18 mouse cellular contexts compared by ENCODE assay signal in genomic region chr8:106592458-106592857, GRCm38 (mm10).
"Had no signal": no experiment of that assay in that cellular context is flagged by ENCODE, and none has a peak within 500 bp of the region (broad histone marks: within the 10 kb centered on the region; RNA-seq: fewer than 3 reads in every experiment).

No protein-coding gene starts in this region.

- H3K27me3 ChIP-seq: liver, embryonic 15.5 days; midbrain, embryonic 12.5 days; neural tube, embryonic 13.5 days; neural tube, embryonic 15.5 days; stomach, embryonic 15.5 days had no signal

- H3K4me3 ChIP-seq: liver, embryonic 15.5 days; midbrain, embryonic 10.5 days; midbrain, embryonic 12.5 days; neural tube, embryonic 13.5 days; neural tube, embryonic 15.5 days; stomach, embryonic 15.5 days had no signal

- H3K9me3 ChIP-seq: liver, embryonic 15.5 days; midbrain, embryonic 10.5 days; midbrain, embryonic 12.5 days; neural tube, embryonic 13.5 days; neural tube, embryonic 15.5 days; stomach, embryonic 15.5 days had no signal

- H3K9ac ChIP-seq: liver, embryonic 15.5 days; liver, postnatal 0 days; lung, embryonic 14.5 days; midbrain, embryonic 12.5 days; neural tube, embryonic 13.5 days; neural tube, embryonic 15.5 days; stomach, embryonic 15.5 days had no signal

- ATAC-seq: liver, postnatal 0 days had no signal

- H3K4me2 ChIP-seq: liver, embryonic 15.5 days; lung, embryonic 14.5 days; midbrain, embryonic 12.5 days; neural tube, embryonic 13.5 days; neural tube, embryonic 15.5 days; stomach, embryonic 15.5 days had no signal

- H3K27ac ChIP-seq: liver, embryonic 15.5 days; midbrain, embryonic 10.5 days; midbrain, embryonic 12.5 days; neural tube, embryonic 13.5 days; neural tube, embryonic 15.5 days; stomach, embryonic 15.5 days had no signal

- H3K36me3 ChIP-seq: liver, embryonic 15.5 days; midbrain, embryonic 10.5 days; midbrain, embryonic 12.5 days; neural tube, embryonic 13.5 days; neural tube, embryonic 15.5 days; stomach, embryonic 15.5 days had no signal

- DNase-seq: liver, postnatal 0 days; lung, embryonic 14.5 days; lung, postnatal 10 days; lung, postnatal 4 days; midbrain, embryonic 14.5 days; retina, postnatal 1 day; right cerebral cortex, adult 18-20 months; right cerebral cortex, postnatal 25 days; right cerebral cortex, postnatal 4 days; thymus, adult 18-20 months; thymus, postnatal 14 days; thymus, postnatal 36 days had no signal

- H3K4me1 ChIP-seq: midbrain, embryonic 12.5 days; neural tube, embryonic 15.5 days; stomach, embryonic 15.5 days had no signal
